Mouse (Mus musculus) embryonic facial prominence, embryonic 11.5 days (tissue): ENCODE results near the gene Olfr1036. TPM values are rescaled to one million over a fixed set of nuclear protein-coding genes. Genes with fewer than 3 reads are reported as not detected.

Experiments used
- polyA plus RNA-seq: library from polyadenylated mRNA; unstranded; fragments of >200 nt; fragmentation: Nextera tagmentation; extraction: Ambion mirVana; gene quantifications from 2 replicates; pipeline ENCODE4 v1.2.1, GENCODE M21; 2014

Gene Olfr1036
- polyA plus RNA-seq, 1 experiment from 2014 or later, result not detected

Other genes starting within 250 kb of the Olfr1036 start
- gene Olfr1019, start 228.5 kb upstream of the Olfr1036 start, polyA plus RNA-seq, result not detected in 2 replicates
- not detected in 2 replicates for gene Olfr1020, start 227.0 kb upstream of the Olfr1036 start, polyA plus RNA-seq
- gene Olfr1022, start 205.4 kb upstream of the Olfr1036 start, polyA plus RNA-seq, result not detected in 2 replicates
- not detected in 2 replicates for gene Olfr1023, start 188.4 kb upstream of the Olfr1036 start, polyA plus RNA-seq
- not detected in 2 replicates for gene Olfr1024, start 168.9 kb upstream of the Olfr1036 start, polyA plus RNA-seq
- gene Olfr1025-ps1, start 158.8 kb upstream of the Olfr1036 start, polyA plus RNA-seq, result not detected in 2 replicates
- gene Olfr1026, start 152.4 kb upstream of the Olfr1036 start, polyA plus RNA-seq, result 0.18 and 0.22 TPM in 2 replicates
- not detected in 2 replicates for gene Olfr1028, start 123.6 kb upstream of the Olfr1036 start, polyA plus RNA-seq
- not detected in 2 replicates for gene Olfr1029, start 100.1 kb upstream of the Olfr1036 start, polyA plus RNA-seq
- not detected in 2 replicates for gene Olfr1030, start 94.7 kb upstream of the Olfr1036 start, polyA plus RNA-seq
- not detected in 2 replicates for gene Olfr1031, start 83.7 kb upstream of the Olfr1036 start, polyA plus RNA-seq
- gene Olfr1032, start 68.5 kb upstream of the Olfr1036 start, polyA plus RNA-seq, result not detected in 2 replicates
- gene Olfr1033, start 53.4 kb upstream of the Olfr1036 start, polyA plus RNA-seq, result 0.06 TPM in 1 of 2 replicates, not detected in the other
- 0.10 TPM in 1 of 2 replicates, not detected in the other for gene Olfr1034, start 28.1 kb upstream of the Olfr1036 start, polyA plus RNA-seq
- not detected in 2 replicates for gene Olfr1037, start 13.4 kb downstream of the Olfr1036 start, polyA plus RNA-seq
- not detected in 2 replicates for gene Olfr1039, start 61.9 kb downstream of the Olfr1036 start, polyA plus RNA-seq
- gene Olfr1040, start 72.7 kb downstream of the Olfr1036 start, polyA plus RNA-seq, result not detected in 2 replicates
- not detected in 2 replicates for gene Olfr1042, start 87.8 kb downstream of the Olfr1036 start, polyA plus RNA-seq
- not detected in 2 replicates for gene Olfr1043, start 93.5 kb downstream of the Olfr1036 start, polyA plus RNA-seq
- gene Olfr1044, start 103.8 kb downstream of the Olfr1036 start, polyA plus RNA-seq, result not detected in 2 replicates
- gene Olfr52, start 111.7 kb downstream of the Olfr1036 start, polyA plus RNA-seq, result not detected in 2 replicates
- not detected in 2 replicates for gene Olfr1045, start 129.0 kb downstream of the Olfr1036 start, polyA plus RNA-seq
- not detected in 2 replicates for gene Olfr1046, start 145.3 kb downstream of the Olfr1036 start, polyA plus RNA-seq
- gene Olfr1047, start 157.4 kb downstream of the Olfr1036 start, polyA plus RNA-seq, result not detected in 2 replicates
- gene Olfr1048, start 166.3 kb downstream of the Olfr1036 start, polyA plus RNA-seq, result not detected in 2 replicates
- gene Olfr1049, start 184.3 kb downstream of the Olfr1036 start, polyA plus RNA-seq, result not detected in 2 replicates
- gene Olfr1051, start 205.1 kb downstream of the Olfr1036 start, polyA plus RNA-seq, result not detected in 2 replicates
- gene Olfr1052, start 218.5 kb downstream of the Olfr1036 start, polyA plus RNA-seq, result not detected in 2 replicates
- gene Olfr1053, start 241.3 kb downstream of the Olfr1036 start, polyA plus RNA-seq, result not detected in 2 replicates